Mouse (Mus musculus): ENCODE measurements at regions not wholly inside any gene's neighbourhood (a gene's known extent, or its start where the extent isn't known, plus 50 kb on each side); places are given as distances from the start of the nearest gene placed in this dataset.

DNA sequence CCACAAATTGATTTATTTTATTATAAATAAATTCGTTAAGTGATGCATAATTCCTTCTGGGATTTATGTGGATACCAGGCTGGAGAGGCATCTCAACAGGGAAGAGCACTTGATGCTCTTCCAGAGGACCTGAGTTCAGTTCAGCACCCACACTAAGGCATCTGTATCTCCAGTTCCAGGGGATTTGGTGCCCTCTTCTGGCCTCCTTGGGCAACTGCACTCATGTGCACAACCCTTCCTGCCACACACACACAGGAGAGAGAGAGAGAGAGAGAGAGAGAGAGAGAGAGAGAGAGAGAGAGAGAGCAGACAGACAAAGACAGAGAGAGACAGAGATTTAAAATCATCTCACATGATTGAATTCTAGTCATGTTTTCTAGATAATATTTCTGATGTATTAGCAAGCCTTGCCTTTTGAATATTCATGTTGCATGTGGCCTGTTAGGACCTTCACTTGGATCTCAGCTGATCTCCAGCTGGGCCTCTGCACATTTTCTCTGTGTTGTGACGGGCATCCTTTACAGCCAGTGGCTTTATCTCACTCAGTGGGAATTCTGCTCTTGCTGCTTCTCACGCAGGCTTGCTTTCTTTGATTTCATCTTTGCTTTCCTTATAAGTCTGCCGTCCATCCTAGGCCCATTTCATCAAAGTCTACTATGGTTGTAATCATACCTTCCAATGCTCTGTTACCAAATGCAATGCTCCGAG lies 212.3 kb downstream of the Zfp326 start:
- no peak for DNase-seq
- 62% methylated on average over 5 of the region's 5 CpGs for WGBS

DNA sequence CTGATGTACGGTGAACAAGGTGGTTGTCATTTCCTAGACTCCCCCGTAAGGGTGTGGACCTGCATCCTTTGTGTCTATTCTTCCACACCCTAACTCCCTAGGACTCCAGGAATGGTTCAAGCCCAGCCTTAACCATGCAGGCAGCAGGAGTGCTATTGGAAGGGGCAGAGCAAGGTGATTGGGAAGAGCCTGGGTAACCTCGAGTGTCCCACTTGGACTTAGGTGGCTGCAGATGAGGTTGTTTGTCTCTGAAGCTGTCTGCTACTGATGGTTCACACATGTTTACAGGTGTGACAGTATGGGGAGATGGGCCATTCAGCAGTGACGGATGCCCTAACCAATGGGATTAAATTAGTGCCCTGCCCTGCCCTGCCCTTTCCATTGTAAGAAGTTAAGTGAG lies 207.4 kb downstream of the Zfp326 start:
- 79% methylated on average over 4 of the region's 4 CpGs for WGBS
- no peaks in the 10 kb centered on the region for H3K4me1 ChIP-seq (ENCODE audit: control insufficient read depth, insufficient read depth, low read length)
- ATAC-seq (ENCODE audit: low FRiP score, low TSS enrichment) = no peak

More for the DNA sequence above, 212.3 kb downstream of the Zfp326 start:
- Histone ChIP-seq H3K36me3 (ENCODE audit: control insufficient read depth, insufficient read depth, low read length) (no peaks in the 10 kb centered on the region), H3K4me3 (replicated peaks; ENCODE audit: low read depth, low read length) (no peak overlapping the region), H3K4me1 (ENCODE audit: control insufficient read depth, insufficient read depth, low read length) (no peaks in the 10 kb centered on the region), H3K9ac (replicated peaks; ENCODE audit: low read length) (no peak overlapping the region), H3K27ac (replicated peaks; ENCODE audit: low read depth, low read length) (no peak overlapping the region), H3K4me2 (ENCODE audit: low read length) (no peak overlapping the region), H3K27me3 (ENCODE audit: control insufficient read depth, insufficient read depth, low read length) (no peaks in the 10 kb centered on the region), H3K9me3 (ENCODE audit: control insufficient read depth, low read length) (no peaks in the 10 kb centered on the region)
- ATAC-seq (ENCODE audit: low FRiP score, low TSS enrichment) = no peak

DNA sequence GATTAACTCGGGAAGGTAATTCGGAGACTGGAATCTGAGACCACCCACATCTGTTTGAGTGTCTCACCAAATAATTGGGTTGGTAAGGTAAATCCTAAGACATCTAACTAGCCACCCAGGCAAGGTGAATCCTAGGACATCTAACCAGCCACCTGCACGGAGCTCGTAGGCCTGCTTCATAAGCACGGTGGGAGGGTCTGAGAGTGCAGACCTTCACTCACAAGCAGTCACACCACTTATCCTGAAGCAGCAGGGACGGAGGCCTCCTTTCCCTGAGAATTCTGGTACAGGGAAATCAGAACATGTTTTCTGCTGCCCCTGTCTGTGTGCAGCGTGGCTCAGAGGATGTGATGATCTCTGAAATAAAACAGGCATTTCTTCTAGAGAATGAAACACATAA lies 206.5 kb downstream of the Zfp326 start:
- H3K27ac ChIP-seq (replicated peaks; ENCODE audit: low read depth, low read length) = no peak overlapping the region
- H3K9me3 ChIP-seq (ENCODE audit: control insufficient read depth, low read length) = no peaks in the 10 kb centered on the region
- no peaks in the 10 kb centered on the region for H3K27me3 ChIP-seq (ENCODE audit: control insufficient read depth, insufficient read depth, low read length)
- WGBS = 72% methylated on average over 7 of the region's 7 CpGs
- H3K4me1 ChIP-seq (ENCODE audit: control insufficient read depth, insufficient read depth, low read length) = no peaks in the 10 kb centered on the region
- no peak overlapping the region for H3K4me3 ChIP-seq (replicated peaks; ENCODE audit: low read depth, low read length)
- ATAC-seq (ENCODE audit: low FRiP score, low TSS enrichment) (no peak), DNase-seq (no peak)
- no peak overlapping the region for H3K9ac ChIP-seq (replicated peaks; ENCODE audit: low read length)
- H3K36me3 ChIP-seq (ENCODE audit: control insufficient read depth, insufficient read depth, low read length) = no peaks in the 10 kb centered on the region
- H3K4me2 ChIP-seq (ENCODE audit: low read length) = no peak overlapping the region

More for the DNA sequence above, 207.4 kb downstream of the Zfp326 start:
- Histone ChIP-seq H3K36me3 (ENCODE audit: control insufficient read depth, insufficient read depth, low read length) (no peaks in the 10 kb centered on the region), H3K27me3 (ENCODE audit: control insufficient read depth, insufficient read depth, low read length) (no peaks in the 10 kb centered on the region), H3K4me2 (ENCODE audit: low read length) (no peak overlapping the region), H3K9ac (replicated peaks; ENCODE audit: low read length) (no peak overlapping the region), H3K9me3 (ENCODE audit: control insufficient read depth, low read length) (no peaks in the 10 kb centered on the region), H3K27ac (replicated peaks; ENCODE audit: low read depth, low read length) (no peak overlapping the region), H3K4me3 (replicated peaks; ENCODE audit: low read depth, low read length) (no peak overlapping the region)
- DNase-seq = no peak

DNA sequence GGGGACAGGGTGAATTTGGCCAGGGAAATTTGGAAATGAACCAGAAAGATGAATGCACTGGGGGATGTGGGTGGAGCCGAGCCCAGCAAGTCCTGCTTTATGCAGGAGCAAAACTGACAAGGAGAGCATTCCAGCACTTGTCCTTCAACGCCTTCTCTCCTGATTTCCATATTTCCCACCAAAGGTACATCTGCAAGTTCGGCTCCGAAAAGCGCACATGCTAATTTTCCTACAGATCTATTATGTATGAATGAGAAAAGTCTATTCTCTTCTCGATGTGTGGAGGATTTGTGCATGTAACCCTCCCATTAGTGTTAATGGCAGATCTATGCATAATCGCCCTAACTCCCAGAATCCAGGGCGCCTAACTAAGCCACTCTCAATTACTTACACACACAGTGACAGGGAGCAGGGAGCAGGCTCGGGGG lies 190.8 kb downstream of the Zfp326 start:
- ATAC-seq (ENCODE audit: low FRiP score, low TSS enrichment) (no peak; the same call in 1 of the 2 replicates), DNase-seq (peak; percentile 32)
- Histone ChIP-seq H3K36me3 (ENCODE audit: control insufficient read depth, insufficient read depth, low read length) (no peaks in the 10 kb centered on the region), H3K27ac (replicated peaks; ENCODE audit: low read depth, low read length) (no peak overlapping the region), H3K9me3 (ENCODE audit: control insufficient read depth, low read length) (peaks cover 7% of the 10 kb centered on the region; the same call in 1 of the 2 replicates), H3K4me2 (ENCODE audit: low read length) (no peak overlapping the region), H3K27me3 (ENCODE audit: control insufficient read depth, insufficient read depth, low read length) (no peaks in the 10 kb centered on the region), H3K9ac (replicated peaks; ENCODE audit: low read length) (no peak overlapping the region), H3K4me3 (replicated peaks; ENCODE audit: low read depth, low read length) (no peak overlapping the region), H3K4me1 (ENCODE audit: control insufficient read depth, insufficient read depth, low read length) (no peaks in the 10 kb centered on the region)
- WGBS = 48% methylated on average over 9 of the region's 9 CpGs

DNA sequence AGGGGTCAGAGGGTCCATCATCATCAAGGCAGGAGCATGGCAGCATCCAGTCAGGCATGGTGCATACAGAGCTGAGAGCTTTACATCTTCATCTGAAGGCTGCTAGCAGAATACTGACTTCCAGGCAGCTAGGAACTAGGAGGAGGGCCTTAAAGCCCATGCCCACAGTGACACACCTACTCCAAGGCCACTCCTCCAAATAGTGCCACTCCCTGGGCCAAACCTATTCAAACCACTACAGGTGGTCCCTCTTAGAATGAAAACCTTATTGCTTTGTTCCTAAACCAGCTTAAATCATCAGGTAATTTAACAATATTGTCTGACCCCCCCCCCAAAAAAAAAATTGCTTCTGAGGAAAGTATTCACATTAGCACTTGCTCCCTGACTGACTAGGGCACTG lies 190.3 kb downstream of the Zfp326 start:
- DNase-seq = no peak
- Histone ChIP-seq H3K36me3 (ENCODE audit: control insufficient read depth, insufficient read depth, low read length) (no peaks in the 10 kb centered on the region), H3K4me3 (replicated peaks; ENCODE audit: low read depth, low read length) (no peak overlapping the region), H3K4me2 (ENCODE audit: low read length) (no peak overlapping the region), H3K9me3 (ENCODE audit: control insufficient read depth, low read length) (peaks cover 7% of the 10 kb centered on the region; the same call in 1 of the 2 replicates), H3K4me1 (ENCODE audit: control insufficient read depth, insufficient read depth, low read length) (no peaks in the 10 kb centered on the region), H3K27ac (replicated peaks; ENCODE audit: low read depth, low read length) (no peak overlapping the region), H3K27me3 (ENCODE audit: control insufficient read depth, insufficient read depth, low read length) (no peaks in the 10 kb centered on the region), H3K9ac (replicated peaks; ENCODE audit: low read length) (no peak overlapping the region)
- no peak for ATAC-seq (ENCODE audit: low FRiP score, low TSS enrichment)

DNA sequence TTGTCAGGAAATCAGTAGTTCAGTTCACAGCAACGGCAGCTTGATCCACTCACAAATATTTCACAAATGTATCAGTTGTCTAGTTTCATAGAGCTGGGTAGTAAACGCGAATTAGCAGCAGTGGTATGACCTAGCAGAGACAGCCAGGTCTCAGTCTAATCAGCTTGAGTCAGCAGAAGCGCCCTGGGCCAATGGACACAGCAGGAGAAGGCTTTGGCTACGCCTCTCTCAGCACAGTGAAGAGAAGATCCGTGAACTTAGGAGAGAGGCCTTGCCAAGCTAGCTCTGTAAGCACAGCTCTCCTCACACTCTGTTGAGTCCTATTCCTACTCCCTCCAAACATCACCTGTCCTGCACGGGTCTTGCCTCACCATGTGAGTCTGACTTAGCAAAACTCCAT lies 188.0 kb downstream of the Zfp326 start:
- no peak overlapping the region for H3K4me2 ChIP-seq (ENCODE audit: low read length)
- ATAC-seq (ENCODE audit: low FRiP score, low TSS enrichment) (no peak), DNase-seq (no peak)
- no peak overlapping the region for H3K4me3 ChIP-seq (replicated peaks; ENCODE audit: low read depth, low read length)
- H3K27ac ChIP-seq (replicated peaks; ENCODE audit: low read depth, low read length) = no peak overlapping the region
- WGBS = 91% methylated on average over 7 of the region's 7 CpGs
- no peaks in the 10 kb centered on the region for H3K27me3 ChIP-seq (ENCODE audit: control insufficient read depth, insufficient read depth, low read length)
- no peak overlapping the region for H3K9ac ChIP-seq (replicated peaks; ENCODE audit: low read length)
- H3K9me3 ChIP-seq (ENCODE audit: control insufficient read depth, low read length) = peaks cover 7% of the 10 kb centered on the region; the same call in 1 of the 2 replicates
- H3K36me3 ChIP-seq (ENCODE audit: control insufficient read depth, insufficient read depth, low read length) = no peaks in the 10 kb centered on the region
- no peaks in the 10 kb centered on the region for H3K4me1 ChIP-seq (ENCODE audit: control insufficient read depth, insufficient read depth, low read length)

DNA sequence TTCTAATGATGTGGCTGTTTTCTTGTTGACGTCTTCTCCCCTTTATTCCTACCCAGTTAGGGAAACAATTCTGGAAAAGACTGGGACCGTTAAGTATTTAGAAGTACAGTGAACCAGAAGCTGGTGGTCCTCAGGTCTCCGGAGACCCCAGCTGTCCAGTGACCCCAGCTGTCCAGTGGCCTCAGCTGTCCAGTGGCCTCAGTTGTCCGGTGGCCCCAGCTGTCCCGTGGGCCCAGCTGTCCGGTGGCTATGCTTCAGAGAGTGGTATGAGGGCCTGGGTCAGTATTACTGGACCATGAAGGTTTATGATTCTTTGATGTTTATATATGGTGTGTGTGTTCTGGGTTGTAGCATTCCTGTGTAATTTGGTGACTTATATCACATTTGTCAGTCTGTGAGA lies 186.6 kb downstream of the Zfp326 start:
- no peak for ATAC-seq (ENCODE audit: low FRiP score, low TSS enrichment)
- no peak for DNase-seq
- Histone ChIP-seq H3K4me3 (replicated peaks; ENCODE audit: low read depth, low read length) (no peak overlapping the region), H3K9ac (replicated peaks; ENCODE audit: low read length) (no peak overlapping the region), H3K27me3 (ENCODE audit: control insufficient read depth, insufficient read depth, low read length) (no peaks in the 10 kb centered on the region), H3K4me2 (ENCODE audit: low read length) (no peak overlapping the region), H3K36me3 (ENCODE audit: control insufficient read depth, insufficient read depth, low read length) (no peaks in the 10 kb centered on the region), H3K4me1 (ENCODE audit: control insufficient read depth, insufficient read depth, low read length) (no peaks in the 10 kb centered on the region), H3K9me3 (ENCODE audit: control insufficient read depth, low read length) (peaks cover 7% of the 10 kb centered on the region; the same call in 1 of the 2 replicates), H3K27ac (replicated peaks; ENCODE audit: low read depth, low read length) (no peak overlapping the region)
- 94% methylated on average over 6 of the region's 6 CpGs for WGBS

DNA sequence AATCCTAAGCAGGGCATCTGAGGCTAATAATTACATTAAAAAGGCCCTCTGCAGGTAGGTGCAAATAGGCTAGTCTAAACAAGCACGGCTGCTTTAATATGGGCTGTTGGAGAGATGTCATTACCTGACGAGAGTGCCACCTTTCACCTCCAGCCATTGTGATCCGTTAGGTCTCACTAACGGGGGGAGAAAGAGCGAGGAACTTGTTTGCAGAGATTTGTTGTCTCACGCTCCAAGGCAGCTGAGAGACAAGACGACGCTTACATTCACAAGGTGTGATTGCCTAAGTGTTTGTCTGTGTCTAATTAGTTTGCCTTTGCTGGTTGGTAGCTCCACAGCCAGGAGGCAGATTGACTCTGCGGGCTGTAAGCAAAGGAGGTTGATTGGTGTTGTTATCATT lies 180.3 kb downstream of the Zfp326 start:
- H3K36me3 ChIP-seq (ENCODE audit: control insufficient read depth, insufficient read depth, low read length) = no peaks in the 10 kb centered on the region
- no peak overlapping the region for H3K4me3 ChIP-seq (replicated peaks; ENCODE audit: low read depth, low read length)
- ATAC-seq (ENCODE audit: low FRiP score, low TSS enrichment) = no peak
- no peak overlapping the region; the same call in 1 of the 2 replicates for H3K9ac ChIP-seq (replicated peaks; ENCODE audit: low read length)
- H3K9me3 ChIP-seq (ENCODE audit: control insufficient read depth, low read length) = no peaks in the 10 kb centered on the region
- H3K27ac ChIP-seq (replicated peaks; ENCODE audit: low read depth, low read length) = no peak overlapping the region
- H3K4me2 ChIP-seq (ENCODE audit: low read length) = no peak overlapping the region
- DNase-seq = no peak
- 54% methylated on average over 9 of the region's 9 CpGs for WGBS
- no peaks in the 10 kb centered on the region for H3K4me1 ChIP-seq (ENCODE audit: control insufficient read depth, insufficient read depth, low read length)
- no peaks in the 10 kb centered on the region for H3K27me3 ChIP-seq (ENCODE audit: control insufficient read depth, insufficient read depth, low read length)

DNA sequence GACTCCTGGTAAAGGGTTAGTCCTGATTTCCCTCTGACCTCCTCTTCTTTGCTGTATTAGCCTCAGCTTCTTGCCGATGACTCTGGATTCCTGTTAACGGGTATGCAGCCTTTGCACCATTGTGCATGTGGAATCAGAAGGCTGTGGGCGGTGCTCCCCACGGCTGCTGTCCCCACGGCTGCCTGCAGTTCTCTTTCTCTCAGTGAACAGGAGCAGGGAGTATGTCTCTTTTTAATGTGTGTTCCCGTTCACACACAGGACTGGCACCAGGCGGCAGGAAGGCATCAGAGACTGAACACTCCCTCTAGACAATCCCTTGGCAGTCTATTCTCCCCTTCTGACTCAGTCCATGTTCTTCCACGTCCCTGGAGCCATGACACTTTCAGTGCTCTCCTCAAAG lies 178.9 kb downstream of the Zfp326 start:
- Histone ChIP-seq H3K9ac (replicated peaks; ENCODE audit: low read length) (no peak overlapping the region), H3K36me3 (ENCODE audit: control insufficient read depth, insufficient read depth, low read length) (no peaks in the 10 kb centered on the region), H3K27ac (replicated peaks; ENCODE audit: low read depth, low read length) (no peak overlapping the region), H3K4me2 (ENCODE audit: low read length) (no peak overlapping the region), H3K4me3 (replicated peaks; ENCODE audit: low read depth, low read length) (no peak overlapping the region), H3K4me1 (ENCODE audit: control insufficient read depth, insufficient read depth, low read length) (no peaks in the 10 kb centered on the region), H3K27me3 (ENCODE audit: control insufficient read depth, insufficient read depth, low read length) (no peaks in the 10 kb centered on the region), H3K9me3 (ENCODE audit: control insufficient read depth, low read length) (no peaks in the 10 kb centered on the region)
- no peak for DNase-seq
- 49% methylated on average over 8 of the region's 8 CpGs for WGBS
- ATAC-seq (ENCODE audit: low FRiP score, low TSS enrichment) = no peak
